Mouse (Mus musculus) heart, postnatal 10 days (tissue): ENCODE measurements at regions not wholly inside any gene's neighbourhood (a gene's known extent, or its start where the extent isn't known, plus 50 kb on each side); places are given as distances from the start of the nearest gene placed in this dataset.
"Not testable (repeated sequence)": the region's sequence is repeated elsewhere in the genome, so short reads cannot be mapped to it uniquely, and the experiment has no call there.

Source experiments
- DNase-seq, 2 experiments: peaks; one replicate each; pipeline ENCODE4 v3.0.0; 2021
- intact Hi-C: fragments of 180-260 bp; cut with DNase I; formaldehyde crosslinking; loops from one replicate; pipeline ENCODE4 v1.15.1; 2025

DNA sequence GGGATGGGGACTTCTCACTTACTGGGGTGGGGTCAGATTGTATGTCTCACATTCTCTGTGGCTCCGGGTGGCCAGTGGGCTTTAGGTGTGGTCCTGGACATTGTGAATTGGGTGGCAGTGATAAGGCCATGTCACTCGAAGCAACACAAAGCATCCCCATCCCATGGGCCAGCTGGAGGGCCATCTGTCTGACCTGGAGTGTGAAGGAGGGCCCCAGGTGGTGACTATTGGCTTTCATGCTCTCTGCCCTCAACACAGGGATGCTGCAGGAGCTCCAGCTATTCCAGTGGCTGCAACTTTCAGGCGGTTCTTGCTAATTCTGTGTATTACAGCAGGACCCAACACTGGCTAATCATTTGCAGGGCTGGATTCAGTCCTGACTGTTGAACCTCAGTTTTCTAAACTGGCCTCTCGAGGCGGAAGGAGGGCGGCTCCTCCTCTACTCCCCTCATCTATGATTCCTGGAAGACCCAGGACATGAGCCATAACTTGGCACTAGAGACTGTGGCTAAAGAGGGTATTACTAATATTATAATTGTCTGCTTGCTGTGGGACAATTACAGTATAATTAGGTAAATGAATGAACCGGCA is 64.1 kb downstream of the 9530068E07Rik start:
- no peak for DNase-seq
- intact Hi-C loops: no loop called here

DNA sequence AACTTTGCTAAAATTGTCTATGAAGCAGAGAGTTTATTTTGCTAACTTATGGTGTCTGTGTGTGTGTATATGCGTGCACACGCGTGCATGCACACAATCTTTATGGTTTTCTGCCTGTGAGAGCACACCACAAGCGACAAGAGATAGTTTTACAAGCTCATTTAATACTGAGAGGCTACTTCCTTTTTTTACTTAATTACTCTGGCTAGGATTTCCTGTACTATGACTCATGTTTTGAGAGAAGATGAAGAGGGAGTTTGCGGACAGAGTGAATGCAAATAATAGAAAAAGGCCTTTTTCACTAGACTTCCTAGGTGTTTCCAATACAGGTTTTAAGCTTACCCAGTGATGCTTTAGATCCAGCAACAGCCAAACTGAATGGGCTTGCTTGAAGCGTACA is 74.9 kb downstream of the 9530068E07Rik start:
- DNase-seq, intact Hi-C loops: not testable (repeated sequence)

DNA sequence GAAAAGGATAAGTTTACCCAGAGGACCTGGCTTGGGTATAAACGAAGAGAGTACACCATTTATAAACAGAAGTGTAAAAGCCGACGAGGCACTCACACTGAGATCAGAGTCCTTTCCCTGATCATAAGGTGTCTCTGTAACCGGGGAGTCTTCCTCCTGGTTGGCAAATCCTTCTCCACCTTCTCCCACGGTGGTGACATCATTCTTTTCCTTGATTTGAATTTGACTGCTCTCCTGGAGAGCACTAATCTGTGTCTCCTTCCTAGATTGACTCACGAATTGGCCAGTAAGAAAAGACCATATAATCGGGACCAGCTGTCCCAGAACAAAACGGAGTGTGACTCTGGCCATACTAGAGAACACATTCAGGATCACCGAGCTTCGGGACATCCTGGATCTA is 83.9 kb downstream of the 9530068E07Rik start:
- not testable (repeated sequence) for DNase-seq
- intact Hi-C loops: loop anchor here (10.0 kb wide), 1 partner anchor 295 kb away; no protein-coding TSS in a partner anchor

DNA sequence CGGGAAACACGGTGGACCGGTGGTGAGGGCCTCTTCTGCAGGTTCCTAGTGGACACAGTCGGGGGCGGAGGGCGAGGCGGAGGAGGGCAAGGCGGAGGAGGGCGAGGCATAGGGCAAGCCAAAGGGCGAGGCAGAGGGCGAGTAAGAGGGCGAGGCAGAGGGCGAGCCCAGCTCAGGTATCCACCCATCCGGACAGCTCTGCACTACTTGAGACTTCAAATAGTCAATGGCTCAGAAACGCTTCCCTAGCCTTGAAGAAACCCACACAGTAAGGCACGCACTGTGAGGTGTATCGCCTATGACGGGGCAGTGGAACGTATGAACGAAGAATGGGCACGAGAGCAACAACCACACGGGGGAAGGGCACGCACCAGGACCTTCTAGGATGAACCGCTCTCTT is 84.5 kb downstream of the 9530068E07Rik start:
- DNase-seq: not testable (repeated sequence)
- intact Hi-C loops: loop anchor here (10.0 kb wide), 1 partner anchor 296 kb away; no protein-coding TSS in a partner anchor

DNA sequence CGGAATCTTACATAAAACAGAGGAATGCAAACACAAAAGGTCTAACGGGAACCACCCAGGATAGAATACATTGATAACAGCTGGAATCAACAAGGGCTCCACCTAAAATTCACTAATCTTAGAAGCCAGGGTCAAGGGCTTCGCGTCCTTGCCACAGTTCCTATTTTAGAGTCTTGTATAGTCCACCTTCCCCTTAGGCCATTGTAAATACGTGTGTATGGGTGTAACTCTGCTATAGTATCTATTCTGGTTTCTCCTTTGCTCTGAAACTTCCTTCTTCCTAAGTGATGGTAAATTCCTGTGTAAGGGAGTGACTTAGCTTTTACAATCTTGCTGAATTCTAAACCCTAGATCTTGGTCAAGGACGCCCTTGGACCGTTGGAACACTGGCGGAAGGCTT is 87.3 kb downstream of the 9530068E07Rik start:
- DNase-seq: not testable (repeated sequence)
- intact Hi-C loops: loop anchor here (10.0 kb wide), 1 partner anchor 299 kb away; no protein-coding TSS in a partner anchor

DNA sequence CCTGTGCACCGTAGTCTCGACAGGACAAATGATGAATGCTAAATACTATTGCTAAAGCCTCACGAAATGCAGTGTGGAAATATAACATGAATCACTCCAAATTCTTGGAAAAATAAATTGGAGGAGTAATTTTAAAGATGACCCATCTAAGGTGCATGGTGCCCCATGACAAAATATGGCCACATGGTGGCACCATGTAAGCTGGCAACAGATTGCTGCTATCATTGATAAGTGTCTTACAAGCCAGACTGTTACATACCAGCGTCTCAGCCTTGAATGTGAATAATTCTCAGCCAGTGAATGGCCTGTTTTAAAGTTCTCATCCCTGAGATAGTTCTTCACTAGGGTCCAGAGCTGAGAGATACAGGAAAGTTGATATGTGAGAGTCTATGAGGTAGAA is 92.3 kb downstream of the 9530068E07Rik start:
- peak in 1 of 2 experiments; percentile 9 for DNase-seq
- intact Hi-C loops: loop anchor here (10.0 kb wide), 1 partner anchor 304 kb away; no protein-coding TSS in a partner anchor

DNA sequence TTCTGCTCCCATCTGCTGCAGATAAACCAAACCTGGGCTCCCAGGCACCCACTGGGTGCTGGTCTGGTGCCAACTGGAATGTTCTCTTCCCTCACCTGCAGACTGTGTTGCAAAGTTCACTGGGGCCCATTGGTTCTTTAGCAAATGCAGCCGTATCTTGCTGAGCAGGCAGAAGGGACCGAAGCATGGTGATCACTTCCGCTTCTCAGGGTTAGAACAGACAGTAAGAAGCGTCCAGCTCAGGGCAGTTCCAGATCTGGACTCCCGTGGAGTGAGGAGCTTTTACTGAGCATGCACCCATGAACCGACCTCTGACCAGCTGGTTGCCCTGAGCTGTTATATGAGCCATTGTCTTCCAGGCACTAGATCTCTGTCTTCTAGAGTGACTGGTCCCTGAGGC is 97.1 kb downstream of the 9530068E07Rik start:
- DNase-seq: no peak
- intact Hi-C loops: no loop called here

DNA sequence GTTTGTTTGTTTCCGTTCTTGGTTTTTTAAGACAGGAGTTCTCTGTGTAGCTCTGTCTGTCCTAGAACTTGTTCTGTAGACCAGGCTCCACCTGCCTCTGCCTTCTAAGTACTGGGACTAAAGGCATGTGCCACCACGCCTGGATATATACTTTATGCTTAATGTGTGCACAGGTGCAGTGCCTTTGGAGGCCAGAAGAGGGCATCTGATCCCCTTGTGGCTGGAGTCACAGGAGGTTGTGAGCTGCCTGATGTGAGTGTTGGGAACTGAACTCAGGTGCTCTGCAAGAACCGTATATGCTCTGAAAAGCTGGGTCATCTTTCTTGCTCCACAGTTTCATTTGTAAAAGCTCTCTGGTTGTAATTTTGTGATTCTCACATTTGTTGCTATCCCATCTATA is 100.7 kb downstream of the 9530068E07Rik start:
- DNase-seq: no peak
- intact Hi-C loops: no loop called here

DNA sequence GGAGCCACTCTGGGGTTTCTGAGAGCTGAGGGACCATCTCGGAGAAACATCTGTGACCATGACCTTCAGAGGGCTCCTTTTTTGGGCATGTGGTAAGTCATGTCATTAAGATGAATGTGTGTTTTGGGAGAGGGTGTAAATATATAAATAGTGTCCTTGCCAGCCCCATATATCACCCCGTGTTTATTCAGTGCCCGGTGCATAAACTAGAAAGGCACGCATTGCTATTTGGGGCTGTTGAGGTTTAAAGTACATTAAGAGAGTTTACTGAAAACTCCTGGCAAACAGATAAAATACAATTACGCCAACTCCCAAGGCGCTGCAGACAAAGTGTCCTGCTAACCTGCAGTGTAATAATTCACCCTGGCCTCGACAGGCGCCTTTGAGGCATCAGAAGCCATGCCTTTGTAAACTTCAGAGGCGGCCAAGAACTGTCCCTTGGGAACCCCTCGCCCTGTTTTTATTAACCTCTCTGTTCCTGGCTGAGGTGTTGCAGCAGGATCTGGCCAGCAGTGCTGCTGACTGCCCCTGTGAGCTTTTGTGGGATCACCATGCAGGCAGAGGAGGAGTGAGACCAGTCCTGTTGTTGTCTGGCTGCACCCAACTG is 106.6 kb downstream of the 9530068E07Rik start:
- intact Hi-C loops: no loop called here
- no peak for DNase-seq

DNA sequence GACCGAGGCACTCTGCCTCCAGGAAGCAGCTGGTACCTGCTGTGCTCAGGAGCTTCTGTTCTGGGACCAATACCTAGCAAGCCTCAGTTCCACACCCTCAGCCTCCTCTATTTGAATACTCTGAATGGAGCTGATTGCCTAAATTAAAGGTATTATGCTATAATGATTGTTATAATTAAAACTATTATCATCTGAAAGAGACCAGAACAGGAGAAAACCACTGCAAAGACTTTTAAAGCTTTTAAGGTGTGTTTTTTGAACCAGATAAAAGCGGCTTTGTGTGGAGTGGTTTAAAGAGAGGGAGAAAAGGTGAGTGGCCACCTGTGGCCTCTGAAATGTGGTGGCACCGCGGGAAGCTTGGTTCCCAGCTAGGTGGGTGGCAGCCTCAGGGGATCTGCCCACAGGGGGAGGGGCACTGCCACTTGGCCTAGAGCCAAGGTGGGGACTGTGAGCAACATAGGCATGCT is 115.6 kb downstream of the 9530068E07Rik start:
- DNase-seq: no peak
- intact Hi-C loops: loop anchor here (10.0 kb wide), 1 partner anchor 743 kb away; no protein-coding TSS in a partner anchor

DNA sequence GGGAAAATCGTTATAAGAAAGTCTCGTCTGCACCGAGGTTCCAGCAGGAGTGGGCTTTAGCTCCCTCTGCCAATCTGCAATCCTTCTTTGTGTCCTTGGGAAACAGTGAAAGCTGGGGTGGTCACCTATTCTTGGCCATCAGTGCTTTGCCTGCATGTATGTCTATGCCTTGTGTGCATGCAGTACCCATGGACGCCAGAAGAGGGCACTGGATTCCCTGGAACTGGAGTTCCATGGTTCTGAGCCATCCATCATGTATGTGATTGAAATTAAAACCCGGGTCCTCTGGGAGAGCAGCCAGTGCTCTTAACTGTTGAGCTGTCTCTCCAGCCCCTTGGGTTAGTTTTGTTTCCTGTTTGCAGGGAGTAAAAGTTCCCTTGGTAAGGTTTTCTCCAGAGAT is 121.1 kb downstream of the 9530068E07Rik start:
- intact Hi-C loops: loop anchor here (10.0 kb wide), 1 partner anchor 737 kb away; no protein-coding TSS in a partner anchor
- DNase-seq: peak in 1 of 2 experiments; percentile 12

DNA sequence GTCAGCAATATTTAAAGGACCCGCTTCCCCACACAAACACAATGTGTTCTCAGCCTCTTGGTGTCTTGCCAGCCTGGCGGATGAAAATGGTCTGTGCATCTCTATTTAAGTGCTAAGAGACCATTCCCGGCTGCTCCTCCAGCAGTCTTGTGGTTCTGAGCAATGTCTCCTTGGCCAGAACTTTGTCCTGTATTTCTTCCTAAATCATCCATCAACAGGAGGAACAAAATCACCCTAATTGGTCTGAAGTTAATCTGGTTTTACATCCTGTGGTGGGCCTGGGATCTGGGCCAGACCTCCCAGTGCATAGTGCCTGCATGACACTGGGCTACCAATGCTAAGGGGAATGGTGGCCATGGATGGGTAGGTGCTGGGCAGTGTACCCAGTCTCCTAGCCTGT is 123.6 kb downstream of the 9530068E07Rik start:
- no peak for DNase-seq
- intact Hi-C loops: loop anchor here (5.0 to 10.0 kb wide), 3 partner anchors 242 to 735 kb away; partner anchors contain the start of gene Fstl4

DNA sequence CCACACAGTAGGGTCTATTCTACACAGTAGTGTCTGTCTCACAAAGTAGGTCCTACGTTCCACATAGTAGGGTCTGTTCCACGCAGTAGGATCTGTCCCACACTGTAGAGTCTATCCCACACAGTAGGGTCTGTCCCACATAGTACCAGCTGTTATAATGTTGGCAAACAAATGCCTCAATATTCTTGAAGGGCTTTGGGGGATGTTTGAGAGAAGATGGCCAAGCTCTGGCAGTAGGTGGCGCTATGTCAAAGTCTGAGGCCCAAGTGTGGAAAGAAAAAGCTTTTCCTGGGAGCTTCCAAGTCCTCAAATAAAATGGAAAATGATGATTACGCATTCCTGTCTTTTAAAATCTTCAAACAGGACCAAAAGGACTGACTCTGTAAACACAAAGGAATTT is 125.7 kb downstream of the 9530068E07Rik start:
- intact Hi-C loops: loop anchor here (5.0 kb wide), 2 partner anchors 240 to 510 kb away; partner anchors contain the start of gene Fstl4
- DNase-seq: peak; percentile 67 to 77

DNA sequence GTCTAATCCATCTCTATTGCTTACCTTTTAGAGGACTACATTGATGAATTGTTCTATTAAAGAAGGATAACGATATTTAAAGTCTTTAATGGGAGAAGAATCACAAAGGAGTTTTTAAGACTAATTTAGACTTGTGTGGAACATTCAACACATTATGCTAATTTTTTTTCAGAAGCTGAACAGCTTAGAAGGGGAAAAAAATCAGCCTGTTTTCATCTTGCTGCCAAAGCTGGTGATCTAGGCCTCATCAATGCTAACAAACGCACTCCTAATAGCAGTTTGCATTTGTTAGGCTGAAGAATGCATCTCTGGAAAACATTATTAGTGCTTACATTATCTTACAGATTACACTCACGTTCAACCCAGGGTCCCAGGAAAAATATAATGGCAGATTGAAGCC is 126.2 kb downstream of the 9530068E07Rik start:
- DNase-seq: no peak
- intact Hi-C loops: loop anchor here (5.0 kb wide), 2 partner anchors 240 to 510 kb away; partner anchors contain the start of gene Fstl4

DNA sequence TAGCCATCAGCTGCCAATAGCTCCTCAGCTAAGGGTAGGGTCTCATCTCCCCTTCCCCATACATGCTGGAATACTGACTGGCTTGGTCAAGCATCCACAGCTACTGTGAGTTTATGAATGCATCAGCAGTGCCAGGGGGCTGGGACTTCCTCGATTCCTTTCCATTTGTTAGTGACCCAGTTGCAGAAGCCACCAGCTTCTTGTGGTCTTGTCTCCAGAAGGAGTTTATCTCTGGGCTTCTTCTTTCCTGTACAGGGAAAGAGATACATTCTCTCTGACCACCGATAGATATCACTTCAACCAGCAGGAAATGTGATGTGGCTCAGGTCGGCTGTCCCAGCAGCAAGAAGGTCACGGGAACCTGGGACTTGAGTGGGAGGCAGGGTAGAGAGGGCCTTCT is 127.0 kb downstream of the 9530068E07Rik start:
- intact Hi-C loops: loop anchor here (5.0 kb wide), 2 partner anchors 239 to 509 kb away; partner anchors contain the start of gene Fstl4
- no peak for DNase-seq

DNA sequence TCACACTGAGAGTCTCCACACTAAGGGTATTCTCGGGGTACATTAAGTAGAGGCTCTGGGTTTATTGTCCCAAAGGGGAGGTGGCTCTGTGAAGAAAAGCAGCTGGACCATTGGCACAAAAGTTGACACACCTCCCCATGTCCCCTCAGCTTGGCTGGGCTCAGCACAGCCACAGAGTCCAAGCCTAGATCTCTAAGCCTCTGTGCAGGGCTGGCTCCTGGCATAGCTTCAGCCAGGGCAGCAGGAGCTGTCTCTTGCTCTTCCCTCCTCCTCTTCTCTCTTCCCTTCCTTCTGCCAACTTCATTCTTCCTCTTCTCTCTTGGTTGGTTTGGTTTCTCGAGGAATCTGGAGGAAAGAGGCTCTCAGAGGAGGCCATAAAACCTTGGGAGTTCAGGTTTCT is 127.4 kb downstream of the 9530068E07Rik start:
- no peak for DNase-seq
- intact Hi-C loops: loop anchor here (5.0 kb wide), 2 partner anchors 239 to 509 kb away; partner anchors contain the start of gene Fstl4

DNA sequence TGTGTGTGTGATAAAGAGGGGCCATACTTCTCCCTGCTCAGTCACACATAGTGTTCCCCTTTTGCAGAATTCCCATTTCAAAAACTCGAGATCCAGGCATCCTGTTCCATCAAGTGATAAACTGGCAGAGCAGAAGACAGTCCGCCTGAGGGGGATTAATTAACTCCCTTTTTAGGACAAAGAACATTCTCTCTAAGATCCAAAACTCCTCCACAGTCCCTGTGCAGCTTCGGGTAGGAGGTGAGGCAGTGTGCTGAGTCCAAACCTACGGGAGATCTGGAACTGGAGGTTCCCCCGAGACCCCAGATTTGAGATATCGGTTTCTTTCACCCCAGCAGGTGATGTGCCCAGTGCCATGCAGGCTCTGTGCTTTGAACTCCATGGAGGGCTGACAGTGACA is 129.2 kb downstream of the 9530068E07Rik start:
- no peak for DNase-seq
- intact Hi-C loops: no loop called here

DNA sequence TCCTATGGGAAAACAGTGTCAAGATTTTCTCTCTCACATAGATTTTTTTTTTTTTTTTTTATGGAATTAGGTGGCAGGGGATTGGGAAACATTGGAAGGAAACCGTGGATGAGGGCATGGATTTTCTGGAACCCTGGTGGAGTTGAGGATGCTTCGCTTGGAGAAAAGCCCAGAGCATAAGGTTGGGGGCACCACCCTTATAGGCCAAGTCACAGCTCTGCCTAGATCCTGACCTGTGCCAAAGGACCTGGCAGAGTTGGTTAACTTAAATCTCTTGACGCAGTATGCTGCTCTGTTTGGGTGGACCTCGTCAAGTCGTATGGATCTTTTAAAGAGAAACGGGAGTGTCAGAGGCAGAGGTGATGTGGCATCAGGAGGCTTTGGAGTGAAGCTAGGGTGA is 130.1 kb downstream of the 9530068E07Rik start:
- DNase-seq: no peak
- intact Hi-C loops: no loop called here

DNA sequence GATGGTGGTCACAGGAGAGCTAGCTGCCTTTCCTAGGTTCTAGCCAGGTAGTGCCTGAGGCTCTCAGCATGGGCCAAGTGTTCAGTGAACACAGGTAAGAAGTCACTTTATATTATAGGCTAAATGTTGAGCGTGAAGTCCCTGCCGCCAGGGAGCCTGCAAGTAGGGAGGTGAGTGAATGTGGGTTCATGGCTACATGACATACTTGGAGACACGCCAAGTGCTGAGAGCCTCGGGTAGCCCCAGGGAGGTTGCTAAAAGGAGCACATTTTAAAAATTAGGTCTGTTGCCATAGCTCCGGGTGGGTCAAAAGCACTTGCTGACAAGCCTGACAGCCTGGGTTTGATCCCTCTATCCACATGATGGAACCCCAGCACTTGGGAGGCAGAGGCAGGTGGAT is 137.2 kb downstream of the 9530068E07Rik start:
- intact Hi-C loops: no loop called here
- no peak for DNase-seq

DNA sequence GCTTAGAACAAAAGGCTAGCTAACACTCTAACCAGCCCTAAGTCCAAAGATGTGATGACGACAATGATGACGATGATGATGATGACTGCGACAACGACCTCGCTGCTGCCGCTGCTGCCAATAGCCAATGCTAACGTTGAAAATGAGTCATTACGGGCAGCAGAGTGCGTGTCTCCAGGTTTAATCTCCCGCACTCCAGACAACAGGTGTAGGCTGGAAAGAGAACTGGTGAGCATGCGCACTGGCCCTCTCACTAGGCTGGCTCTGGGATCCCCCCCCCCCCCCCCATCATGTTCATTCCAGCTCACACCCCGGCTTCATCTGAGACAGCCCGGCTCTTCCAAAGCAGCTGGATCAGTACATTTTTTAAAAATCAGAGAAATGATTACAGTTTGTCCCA is 138.4 kb downstream of the 9530068E07Rik start:
- intact Hi-C loops: no loop called here
- DNase-seq: no peak

DNA sequence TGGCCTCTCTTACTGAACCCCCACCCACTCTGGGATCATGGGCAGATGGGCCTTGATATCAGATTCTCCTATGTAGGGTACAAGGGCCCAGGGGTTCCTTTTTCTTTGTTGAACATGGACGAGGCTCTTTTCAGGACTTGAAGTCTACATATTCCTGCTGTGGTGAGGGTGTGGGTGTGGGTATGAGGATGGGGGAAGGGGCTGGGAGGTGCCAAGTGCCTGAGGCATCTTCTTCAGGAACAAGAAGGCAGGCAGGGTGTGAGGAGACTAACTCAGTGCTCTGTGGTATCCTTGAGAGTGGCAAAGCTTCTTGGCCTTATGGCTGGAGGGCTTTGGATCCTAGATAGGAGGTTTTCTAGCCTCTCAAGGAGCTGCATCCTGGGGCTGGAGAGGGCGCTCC is 140.0 kb downstream of the 9530068E07Rik start:
- intact Hi-C loops: no loop called here
- DNase-seq: no peak

DNA sequence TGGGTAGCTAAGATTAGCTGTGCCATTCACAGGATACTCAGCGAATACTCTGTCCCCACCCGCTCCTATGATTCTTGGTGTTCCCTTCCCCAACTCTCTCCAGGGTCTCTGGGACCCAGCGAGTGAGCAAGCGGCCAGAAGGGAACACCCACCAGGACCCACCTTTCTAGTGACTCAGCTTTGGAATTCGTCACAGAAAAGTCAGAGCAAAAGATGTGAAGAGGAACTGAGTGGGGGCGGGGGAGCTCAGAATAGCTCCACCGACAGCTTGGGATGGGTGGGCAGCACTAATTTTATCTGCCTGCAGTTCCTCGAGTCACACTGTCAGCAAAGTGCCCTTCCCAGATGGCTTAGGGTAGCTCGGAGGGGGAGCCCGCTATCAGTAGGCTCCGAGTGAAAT is 140.6 kb downstream of the 9530068E07Rik start:
- intact Hi-C loops: no loop called here
- DNase-seq: no peak
